Mouse (Mus musculus) testis, postnatal 14 days (tissue): ENCODE measurements around the gene Chek2.
"Not testable (repeated sequence)": the region's sequence is repeated elsewhere in the genome, so short reads cannot be mapped to it uniquely, and the experiment has no call there.

Source experiments
- DNase-seq: peaks from one replicate; pipeline ENCODE4 v3.0.0; 2021; ENCODE audit warnings: low spot score

Chek2 gene

GRCm38 (mm10) chr5:110840465-110840864 lies 686 bp downstream of the Chek2 start:
- DNase-seq = no peak

- no peak for DNase-seq
These were observed 1.5 kb downstream of the Chek2 start for GRCm38 (mm10) chr5:110841046-110841862.

- DNase-seq = no peak
These were observed 13.2 kb downstream of the Chek2 start for GRCm38 (mm10) chr5:110852990-110853389.

GRCm38 (mm10) chr5:110857091-110857490 lies 17.3 kb downstream of the Chek2 start:
- no peak for DNase-seq

GRCm38 (mm10) chr5:110859013-110859650 lies 19.4 kb downstream of the Chek2 start:
- peak; percentile 51 for DNase-seq

GRCm38 (mm10) chr5:110860445-110860844 lies 20.7 kb downstream of the Chek2 start:
- no peak for DNase-seq

GRCm38 (mm10) chr5:110868460-110868859 lies 28.7 kb downstream of the Chek2 start:
- no peak for DNase-seq

- DNase-seq = no peak
These were observed 29.5 kb downstream of the Chek2 start for GRCm38 (mm10) chr5:110869242-110869669.

GRCm38 (mm10) chr5:110873160-110873559 lies 33.4 kb downstream of the Chek2 start:
- DNase-seq = no peak

GRCm38 (mm10) chr5:110874711-110875110 lies 34.9 kb downstream of the Chek2 start:
- no peak for DNase-seq

GRCm38 (mm10) chr5:110875286-110875685 lies 35.5 kb downstream of the Chek2 start:
- DNase-seq = no peak

- peak; percentile 48 for DNase-seq
These were observed 38.1 kb downstream of the Chek2 start for GRCm38 (mm10) chr5:110877666-110878505.

- not testable (repeated sequence) for DNase-seq
These were observed 38.7 kb downstream of the Chek2 start for GRCm38 (mm10) chr5:110878526-110878925.

GRCm38 (mm10) chr5:110879042-110879441 lies 39.3 kb downstream of the Chek2 start:
- DNase-seq = no peak

- peak; percentile 87 for DNase-seq
These were observed 40.0 kb downstream of the Chek2 start, which contains the start of gene Ttc28 for GRCm38 (mm10) chr5:110879584-110880374. Gene Ttc28, plus strand, starts transcription at chr5:110879803.

GRCm38 (mm10) chr5:110888596-110888995 lies 48.8 kb downstream of the Chek2 start:
- DNase-seq = no peak

GRCm38 (mm10) chr5:110889945-110890344 lies 50.2 kb downstream of the Chek2 start:
- DNase-seq = no peak

- no peak for DNase-seq
These were observed 50.8 kb downstream of the Chek2 start for GRCm38 (mm10) chr5:110890561-110890960.

- no peak for DNase-seq
These were observed 57.5 kb downstream of the Chek2 start for GRCm38 (mm10) chr5:110897114-110897788.

- no peak for DNase-seq
These were observed 58.4 kb downstream of the Chek2 start for GRCm38 (mm10) chr5:110898169-110898568.

- no peak for DNase-seq
These were observed 59.0 kb downstream of the Chek2 start for GRCm38 (mm10) chr5:110898785-110899184.
